Mouse (Mus musculus): Measurements from ENCODE around the gene Gpm6b. TPM values are rescaled to one million over a fixed set of nuclear protein-coding genes. Genes with fewer than 3 reads are reported as not detected.
A peak's percentile ranks its signal among the peaks of the same experiment; 100 is the strongest.

The Gpm6b gene
- polyA plus RNA-seq, 2 experiments: 18.3 to 21.3 TPM

GRCm38 (mm10) chrX:166339911-166340310, 101.2 kb downstream of the Gpm6b start:
- no peak overlapping the region for H3K4me3 ChIP-seq (replicated peaks; ENCODE audit: low read length)
- no peak overlapping the region for H3K9ac ChIP-seq (ENCODE audit: low read depth, low read length, severe bottlenecking)
- H3K4me2 ChIP-seq (replicated peaks; ENCODE audit: low read depth, low read length, severe bottlenecking): no peak overlapping the region
- H3K4me1 ChIP-seq (ENCODE audit: control insufficient read depth, insufficient read depth, low read length): no peaks in the 10 kb centered on the region
- ATAC-seq (ENCODE audit: low FRiP score, low read depth): no peak
- H3K27ac ChIP-seq (replicated peaks; ENCODE audit: low read depth, low read length): no peak overlapping the region
- H3K36me3 ChIP-seq (ENCODE audit: control insufficient read depth, insufficient read depth, low read length): no peaks in the 10 kb centered on the region
- H3K27me3 ChIP-seq (ENCODE audit: control insufficient read depth, insufficient read depth, low read length): no peaks in the 10 kb centered on the region
- WGBS: 86% methylated on average over 4 of the region's 4 CpGs
- no peak for TF ChIP-seq POLR2A (IDR thresholded peaks at IDR 0.05; ENCODE audit: borderline replicate concordance, extremely low read depth, insufficient read depth, insufficient read length)
- DNase-seq (ENCODE audit: low spot score): no peak
- no peaks in the 10 kb centered on the region for H3K9me3 ChIP-seq (ENCODE audit: control insufficient read depth, low read length)

- ATAC-seq (ENCODE audit: low FRiP score, low read depth) (no peak), DNase-seq (ENCODE audit: low spot score) (no peak)
- Histone ChIP-seq H3K36me3 (ENCODE audit: control insufficient read depth, insufficient read depth, low read length) (no peaks in the 10 kb centered on the region), H3K4me2 (replicated peaks; ENCODE audit: low read depth, low read length, severe bottlenecking) (no peak overlapping the region), H3K27ac (replicated peaks; ENCODE audit: low read depth, low read length) (no peak overlapping the region), H3K4me1 (ENCODE audit: control insufficient read depth, insufficient read depth, low read length) (no peaks in the 10 kb centered on the region), H3K9ac (ENCODE audit: low read depth, low read length, severe bottlenecking) (no peak overlapping the region), H3K4me3 (replicated peaks; ENCODE audit: low read length) (no peak overlapping the region), H3K27me3 (ENCODE audit: control insufficient read depth, insufficient read depth, low read length) (no peaks in the 10 kb centered on the region), H3K9me3 (ENCODE audit: control insufficient read depth, low read length) (no peaks in the 10 kb centered on the region)
- WGBS: 77% methylated on average over 6 of the region's 6 CpGs
- TF ChIP-seq POLR2A (IDR thresholded peaks at IDR 0.05; ENCODE audit: borderline replicate concordance, extremely low read depth, insufficient read depth, insufficient read length): no peak
Observed at GRCm38 (mm10) chrX:166341795-166342194, 103.1 kb downstream of the Gpm6b start.

- no peaks in the 10 kb centered on the region for H3K9me3 ChIP-seq (ENCODE audit: control insufficient read depth, low read length)
- H3K27me3 ChIP-seq (ENCODE audit: control insufficient read depth, insufficient read depth, low read length): no peaks in the 10 kb centered on the region
- 33% methylated on average over 10 of the region's 10 CpGs for WGBS
- no peak for TF ChIP-seq POLR2A (IDR thresholded peaks at IDR 0.05; ENCODE audit: borderline replicate concordance, extremely low read depth, insufficient read depth, insufficient read length)
- H3K27ac ChIP-seq (replicated peaks; ENCODE audit: low read depth, low read length): no peak overlapping the region
- H3K9ac ChIP-seq (ENCODE audit: low read depth, low read length, severe bottlenecking): no peak overlapping the region
- H3K4me1 ChIP-seq (ENCODE audit: control insufficient read depth, insufficient read depth, low read length): no peaks in the 10 kb centered on the region
- peak overlapping the region; percentile 8; the same call in 1 of the 2 replicates for H3K4me3 ChIP-seq (replicated peaks; ENCODE audit: low read length)
- H3K36me3 ChIP-seq (ENCODE audit: control insufficient read depth, insufficient read depth, low read length): no peaks in the 10 kb centered on the region
- ATAC-seq (ENCODE audit: low FRiP score, low read depth) (no peak), DNase-seq (ENCODE audit: low spot score) (no peak)
- H3K4me2 ChIP-seq (replicated peaks; ENCODE audit: low read depth, low read length, severe bottlenecking): peak overlapping the region; percentile 29; the same call in 1 of the 2 replicates
Observed at GRCm38 (mm10) chrX:166344228-166345015, 105.7 kb downstream of the Gpm6b start.

- no peak overlapping the region for H3K4me3 ChIP-seq (replicated peaks; ENCODE audit: low read length)
- no peak overlapping the region for H3K4me2 ChIP-seq (replicated peaks; ENCODE audit: low read depth, low read length, severe bottlenecking)
- H3K27ac ChIP-seq (replicated peaks; ENCODE audit: low read depth, low read length): no peak overlapping the region
- no peaks in the 10 kb centered on the region for H3K27me3 ChIP-seq (ENCODE audit: control insufficient read depth, insufficient read depth, low read length)
- 77% methylated on average over 6 of the region's 6 CpGs for WGBS
- no peaks in the 10 kb centered on the region for H3K9me3 ChIP-seq (ENCODE audit: control insufficient read depth, low read length)
- H3K4me1 ChIP-seq (ENCODE audit: control insufficient read depth, insufficient read depth, low read length): no peaks in the 10 kb centered on the region
- ATAC-seq (ENCODE audit: low FRiP score, low read depth) (no peak), DNase-seq (ENCODE audit: low spot score) (no peak)
- no peak overlapping the region for H3K9ac ChIP-seq (ENCODE audit: low read depth, low read length, severe bottlenecking)
- H3K36me3 ChIP-seq (ENCODE audit: control insufficient read depth, insufficient read depth, low read length): no peaks in the 10 kb centered on the region
- no peak for TF ChIP-seq POLR2A (IDR thresholded peaks at IDR 0.05; ENCODE audit: borderline replicate concordance, extremely low read depth, insufficient read depth, insufficient read length)
Observed at GRCm38 (mm10) chrX:166348086-166348485, 109.4 kb downstream of the Gpm6b start.

GRCm38 (mm10) chrX:166348634-166349033, 109.9 kb downstream of the Gpm6b start:
- H3K9me3 ChIP-seq (ENCODE audit: control insufficient read depth, low read length): no peaks in the 10 kb centered on the region
- TF ChIP-seq POLR2A (IDR thresholded peaks at IDR 0.05; ENCODE audit: borderline replicate concordance, extremely low read depth, insufficient read depth, insufficient read length): no peak
- no peak overlapping the region for H3K9ac ChIP-seq (ENCODE audit: low read depth, low read length, severe bottlenecking)
- H3K36me3 ChIP-seq (ENCODE audit: control insufficient read depth, insufficient read depth, low read length): no peaks in the 10 kb centered on the region
- no peak for DNase-seq (ENCODE audit: low spot score)
- ATAC-seq (ENCODE audit: low FRiP score, low read depth): no peak
- 75% methylated on average over 4 of the region's 4 CpGs for WGBS
- no peaks in the 10 kb centered on the region for H3K4me1 ChIP-seq (ENCODE audit: control insufficient read depth, insufficient read depth, low read length)
- no peak overlapping the region for H3K4me3 ChIP-seq (replicated peaks; ENCODE audit: low read length)
- no peak overlapping the region for H3K4me2 ChIP-seq (replicated peaks; ENCODE audit: low read depth, low read length, severe bottlenecking)
- no peaks in the 10 kb centered on the region for H3K27me3 ChIP-seq (ENCODE audit: control insufficient read depth, insufficient read depth, low read length)
- H3K27ac ChIP-seq (replicated peaks; ENCODE audit: low read depth, low read length): no peak overlapping the region
